Mouse (Mus musculus): Measurements from ENCODE around the gene Spsb3. TPM values are rescaled to one million over a fixed set of nuclear protein-coding genes. Genes with fewer than 3 reads are reported as not detected.

Gene Spsb3
- total RNA-seq, 2 experiments from 2014 or later, result 43.6 to 45.0 TPM

- DNase-seq (ENCODE audit: low spot score in 2 of 2), result no peak
- H3K27ac ChIP-seq, result peak overlapping the region; percentile 94
- H3K4me3 ChIP-seq, result peak overlapping the region; percentile 96
- TF ChIP-seq CTCF (conservative IDR thresholded peaks at IDR 0.05), result no peak
These were observed 7.9 kb downstream of the Spsb3 start for GRCm38 (mm10) chr17:24894061-24894994.

- no peak for TF ChIP-seq CTCF (conservative IDR thresholded peaks at IDR 0.05)
- Histone ChIP-seq H3K27ac (peak within 1 kb of the TSS; percentile 94), H3K4me3 (peak within 1 kb of the TSS; percentile 96)
- peak; percentile 81 to 87 for DNase-seq (ENCODE audit: low spot score in 2 of 2)
These were observed 8.6 kb downstream of the Spsb3 start, which contains the start of the genes Eme2 and Mrps34 for GRCm38 (mm10) chr17:24894995-24895547. Gene Eme2, minus strand, starts transcription at chr17:24895087. Gene Mrps34, plus strand, starts transcription at chr17:24895116.

GRCm38 (mm10) chr17:24895571-24896240, 9.3 kb downstream of the Spsb3 start:
- DNase-seq (ENCODE audit: low spot score in 2 of 2), result no peak
- H3K4me3 ChIP-seq, result peak overlapping the region; percentile 96
- TF ChIP-seq CTCF (conservative IDR thresholded peaks at IDR 0.05), result no peak

GRCm38 (mm10) chr17:24896241-24896992, 10.0 kb downstream of the Spsb3 start, which contains the start of gene Nme3:
Gene Nme3, plus strand, starts transcription at chr17:24896500.
- DNase-seq (ENCODE audit: low spot score in 2 of 2), result peak; percentile 60 to 72
- Histone ChIP-seq H3K4me3 (peak within 1 kb of the TSS; percentile 96), H3K27ac (peak within 1 kb of the TSS; percentile 94)
- TF ChIP-seq CTCF (conservative IDR thresholded peaks at IDR 0.05), result peak; percentile 35

More at GRCm38 (mm10) chr17:24895571-24896240, 9.3 kb downstream of the Spsb3 start:
- H3K27ac ChIP-seq, result peak overlapping the region; percentile 94

GRCm38 (mm10) chr17:24896993-24897269, 10.5 kb downstream of the Spsb3 start:
- no peak for TF ChIP-seq CTCF (conservative IDR thresholded peaks at IDR 0.05)
- DNase-seq (ENCODE audit: low spot score in 2 of 2), result no peak
- H3K27ac ChIP-seq, result peak overlapping the region; percentile 94
- H3K4me3 ChIP-seq, result peak overlapping the region; percentile 96

- peak overlapping the region; percentile 94; the same call in 1 of the 2 replicates for H3K27ac ChIP-seq
- no peak for TF ChIP-seq CTCF (conservative IDR thresholded peaks at IDR 0.05)
- no peak for DNase-seq (ENCODE audit: low spot score in 2 of 2)
- peak overlapping the region; percentile 96; the same call in 1 of the 2 replicates for H3K4me3 ChIP-seq
These were observed 11.2 kb downstream of the Spsb3 start for GRCm38 (mm10) chr17:24897600-24897999.

GRCm38 (mm10) chr17:24898041-24898854, 11.8 kb downstream of the Spsb3 start:
- peak overlapping the region; percentile 94; the same call in 1 of the 2 replicates for H3K27ac ChIP-seq

GRCm38 (mm10) chr17:24899153-24899552, 12.7 kb downstream of the Spsb3 start:
- Histone ChIP-seq H3K27ac (peak overlapping the region; percentile 65; the same call in 1 of the 2 replicates), H3K4me3 (no peak overlapping the region)
- DNase-seq (ENCODE audit: low spot score in 2 of 2), result no peak
- no peak for TF ChIP-seq CTCF (conservative IDR thresholded peaks at IDR 0.05)

More at GRCm38 (mm10) chr17:24898041-24898854, 11.8 kb downstream of the Spsb3 start:
- TF ChIP-seq CTCF (conservative IDR thresholded peaks at IDR 0.05), result no peak
- no peak overlapping the region for H3K4me3 ChIP-seq
- DNase-seq (ENCODE audit: low spot score in 2 of 2), result no peak

GRCm38 (mm10) chr17:24900014-24900413, 13.6 kb downstream of the Spsb3 start:
- peak overlapping the region; percentile 65; the same call in 1 of the 2 replicates for H3K27ac ChIP-seq
- TF ChIP-seq CTCF (conservative IDR thresholded peaks at IDR 0.05), result no peak

GRCm38 (mm10) chr17:24902124-24902523, 15.7 kb downstream of the Spsb3 start:
- peak overlapping the region; percentile 10; the same call in 1 of the 2 replicates for H3K27ac ChIP-seq
- no peak for DNase-seq (ENCODE audit: low spot score in 2 of 2)
- no peak for TF ChIP-seq CTCF (conservative IDR thresholded peaks at IDR 0.05)
- H3K4me3 ChIP-seq, result no peak overlapping the region

More at GRCm38 (mm10) chr17:24900014-24900413, 13.6 kb downstream of the Spsb3 start:
- no peak overlapping the region for H3K4me3 ChIP-seq
- DNase-seq (ENCODE audit: low spot score in 2 of 2), result no peak

Data from layer of hippocampus, adult 2 months (tissue).